In genomic region chr10:17367026-17367425, GRCm38 (mm10) we compare ENCODE assay signal across 9 mouse cellular contexts.
DNase-seq lines count a peak whose midpoint lies in the region; ATAC-seq and TF ChIP-seq lines count a peak whose summit lies in the region.
"Had no signal": no experiment of that assay in that cellular context is flagged by ENCODE, and none has a peak within 500 bp of the region (broad histone marks: within the 10 kb centered on the region; RNA-seq: fewer than 3 reads in every experiment).

No protein-coding gene starts in this region.

- no peak overlapping the region for H3K4me3 ChIP-seq in layer of hippocampus, adult 2 months
- H3K4me3 ChIP-seq: limb, embryonic 12.5 days had no signal

- TF ChIP-seq CTCF in layer of hippocampus, adult 2 months (conservative IDR thresholded peaks at IDR 0.05) = no peak

- intact Hi-C loops in heart, postnatal 14 days (cut with DNase I) = loop anchor here (10.0 kb wide), 1 partner anchor 358 kb away; the partner anchor contains the start of gene Cited2

- ATAC-seq in cerebellum, adult (ENCODE audit: insufficient number of reproducible peaks, low FRiP score, low TSS enrichment) = peak; percentile 74

- no peak for DNase-seq in cerebellum, adult 11-12 months
- peak; percentile 22 to 34 for DNase-seq in right cerebral cortex, postnatal 10 days (ENCODE audit: low spot score in 2 of 2)
- no peak for DNase-seq in right cerebral cortex, postnatal 4 days
- peak; percentile 31 to 32 for DNase-seq in heart, postnatal 14 days
- DNase-seq in layer of hippocampus, adult 2 months (ENCODE audit: low spot score in 2 of 2) = peak in 1 of 2 experiments; percentile 21
- peak; percentile 16 for DNase-seq in retina, postnatal 1 day
- DNase-seq in spleen, postnatal 4 days (ENCODE audit: low spot score in 2 of 2) = no peak

- peak overlapping the region; percentile 48 for H3K27ac ChIP-seq in layer of hippocampus, adult 2 months
- H3K27ac ChIP-seq: limb, embryonic 12.5 days had no signal

Comparison
In these comparisons a context has a peak if more than half of its experiments do, and no peak if none do; other contexts are left out.
1. DNase-seq: peak in right cerebral cortex, postnatal 10 days (2 of 2), heart, postnatal 14 days (2 of 2) and retina, postnatal 1 day (single experiment); none in cerebellum, adult 11-12 months (single experiment), right cerebral cortex, postnatal 4 days (single experiment) and spleen, postnatal 4 days (0 of 2).